Mouse (Mus musculus) Patski (cell line): ENCODE results near the gene Neurl4. TPM values are rescaled to one million over a fixed set of nuclear protein-coding genes. Genes with fewer than 3 reads are reported as not detected.
"Not testable (repeated sequence)": the region's sequence is repeated elsewhere in the genome, so short reads cannot be mapped to it uniquely, and the experiment has no call there.

Experiments used
- ATAC-seq: fragments of 100-300 bp; one replicate; pipeline ENCODE4 v1.8.0; 2021
- CTCF ChIA-PET: fragments of 350-600 bp; sonication (Branson Sonifier 250); formaldehyde crosslinking; loops from one replicate; lab custom pipeline; 2022; ENCODE audit warnings: inconsistent platforms; lab: Charles Lee
- POLR2A ChIA-PET: fragments of 350-600 bp; sonication (Branson Sonifier 250); formaldehyde crosslinking; loops from one replicate; lab custom pipeline; 2022; ENCODE audit warnings: antibody characterized with exemption, inconsistent platforms; lab: Charles Lee
- DNase-seq: peaks from one replicate; pipeline ENCODE4 v3.0.0-alpha.2; 2011; ENCODE audit warnings: low read depth, low spot score
- H3K27me3 ChIP-seq: fragments of 371-371 bp; one replicate; pipeline ENCODE4 v1.5.1; 2021
- CTCF ChIP-seq: fragments of 100-300 bp; IDR thresholded peaks from one replicate; pipeline ENCODE4 v1.5.1; 2021
- in situ Hi-C: fragments of 300-500 bp; cut with MboI; formaldehyde crosslinking; loops from 3 replicates; pipeline ENCODE4 v1.11.1; 2018; ENCODE audit warnings: low pct_unique_long_range_greater_than_20kb, mixed read lengths
- polyA plus RNA-seq: library from polyadenylated mRNA; unstranded; gene quantifications from one replicate; pipeline ENCODE4 v1.2.3, GENCODE M21; 2021

Gene Neurl4
- polyA plus RNA-seq, 1 experiment from 2014 or later = 53.3 TPM

- POLR2A ChIA-PET = no interaction called here
- no peak for TF ChIP-seq CTCF
- peak; percentile 20 for DNase-seq
- peak; percentile 51 for ATAC-seq
- CTCF ChIA-PET = interaction anchor here (0.6 to 6.8 kb wide), 17 partner anchors 11 to 69 kb away, joined by 3 to 85 read pairs (median 5); no protein-coding TSS in a partner anchor
- in situ Hi-C loops = no loop called here
- peaks cover 18% of the 10 kb centered on the region for H3K27me3 ChIP-seq
Observed at GRCm38 (mm10) chr11:69948066-69948762, 47.3 kb downstream of the Neurl4 start, which contains the start of gene Slc2a4. Slc2a4 (minus strand) TSS chr11:69948188.

DNA sequence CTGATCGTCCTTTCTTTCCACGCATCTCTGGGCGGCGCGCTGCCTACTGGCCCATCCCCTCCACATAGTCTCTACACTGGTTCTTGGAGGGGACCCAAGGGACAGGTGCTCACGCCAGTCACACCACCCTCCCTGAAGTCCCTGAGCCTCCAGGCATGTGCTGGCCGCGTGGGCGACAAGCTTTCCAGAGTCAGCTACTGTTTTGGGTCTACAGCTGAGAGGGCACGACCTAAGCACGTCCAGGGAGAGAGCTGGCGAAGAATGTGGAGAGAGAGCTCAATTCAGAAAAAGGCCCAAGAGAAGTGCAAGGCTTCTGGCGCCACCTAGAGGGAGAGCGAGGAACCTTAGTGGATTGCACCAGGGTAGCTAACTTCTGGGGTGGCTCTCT, 47.9 kb downstream of the Neurl4 start:
- ATAC-seq (peak; percentile 65), DNase-seq (peak; percentile 25)
- ChIA-PET CTCF (interaction anchor here (0.6 to 6.8 kb wide), 18 partner anchors 11 to 70 kb away, joined by 3 to 85 read pairs (median 4); no protein-coding TSS in a partner anchor), POLR2A (interaction anchor here (0.8 kb wide), 1 partner anchor 25 kb away, joined by 3 read pairs; no protein-coding TSS in a partner anchor)
- peaks cover 14% of the 10 kb centered on the region for H3K27me3 ChIP-seq
- TF ChIP-seq CTCF = no peak
- in situ Hi-C loops = no loop called here

GRCm38 (mm10) chr11:69950807-69951459, 50.1 kb downstream of the Neurl4 start:
- TF ChIP-seq CTCF = peak; percentile 31
- ChIA-PET POLR2A (interaction anchor here (1.4 kb wide), 1 partner anchor 13 kb away, joined by 3 read pairs; no protein-coding TSS in a partner anchor), CTCF (interaction anchor here (1.5 to 6.8 kb wide), 2 partner anchors 14 to 18 kb away, joined by 3 to 85 read pairs; no protein-coding TSS in a partner anchor)
- peaks cover 5% of the 10 kb centered on the region for H3K27me3 ChIP-seq
- ATAC-seq (no peak), DNase-seq (no peak)
- in situ Hi-C loops = no loop called here

GRCm38 (mm10) chr11:69952274-69952673, 51.4 kb downstream of the Neurl4 start:
- CTCF ChIA-PET = interaction anchor here (1.3 to 6.8 kb wide), 3 partner anchors 19 to 72 kb away, joined by 4 to 85 read pairs (median 5); partner anchors contain the start of gene Kctd11
- no peak for ATAC-seq
- no peak for DNase-seq
- POLR2A ChIA-PET = no interaction called here
- peak; percentile 60 for TF ChIP-seq CTCF
- in situ Hi-C loops = no loop called here
- peaks cover 7% of the 10 kb centered on the region for H3K27me3 ChIP-seq

DNA sequence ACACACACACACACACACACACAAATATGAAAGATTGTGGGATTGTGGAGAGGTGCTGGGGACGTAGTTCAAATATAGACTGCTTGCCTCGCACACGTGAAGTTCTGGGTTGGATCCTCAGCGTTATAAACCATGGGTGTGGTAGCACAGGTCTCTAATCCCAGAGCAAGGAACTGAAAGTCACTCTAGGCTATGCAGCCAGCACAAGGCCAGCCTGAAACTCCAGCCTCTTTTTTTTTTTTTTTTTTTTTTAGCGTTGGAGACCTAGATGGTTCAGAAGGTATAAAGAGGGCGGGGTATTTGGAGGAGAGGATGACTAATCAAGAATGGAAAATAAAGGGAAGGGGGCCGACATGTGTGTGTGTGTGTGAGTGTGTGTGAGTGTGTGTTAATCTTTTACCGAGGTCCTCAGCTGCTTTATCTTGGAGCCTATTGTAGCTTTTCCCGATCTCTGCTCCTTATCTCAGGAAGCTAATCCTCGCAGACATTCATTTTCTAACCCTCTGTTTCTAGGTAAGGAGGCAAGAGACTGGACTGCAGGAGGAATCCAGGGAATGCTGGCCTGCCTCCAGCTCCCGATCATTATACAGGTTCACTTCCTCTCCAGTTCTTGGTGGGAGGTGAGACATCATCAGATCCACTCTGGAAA, 52.5 kb downstream of the Neurl4 start:
- H3K27me3 ChIP-seq = peaks cover 10% of the 10 kb centered on the region
- no peak for TF ChIP-seq CTCF
- POLR2A ChIA-PET = no interaction called here
- DNase-seq = no peak
- in situ Hi-C loops = no loop called here
- ATAC-seq = no peak
- CTCF ChIA-PET = interaction anchor here (1.3 to 6.8 kb wide), 3 partner anchors 20 to 73 kb away, joined by 4 to 85 read pairs (median 5); partner anchors contain the start of gene Kctd11

DNA sequence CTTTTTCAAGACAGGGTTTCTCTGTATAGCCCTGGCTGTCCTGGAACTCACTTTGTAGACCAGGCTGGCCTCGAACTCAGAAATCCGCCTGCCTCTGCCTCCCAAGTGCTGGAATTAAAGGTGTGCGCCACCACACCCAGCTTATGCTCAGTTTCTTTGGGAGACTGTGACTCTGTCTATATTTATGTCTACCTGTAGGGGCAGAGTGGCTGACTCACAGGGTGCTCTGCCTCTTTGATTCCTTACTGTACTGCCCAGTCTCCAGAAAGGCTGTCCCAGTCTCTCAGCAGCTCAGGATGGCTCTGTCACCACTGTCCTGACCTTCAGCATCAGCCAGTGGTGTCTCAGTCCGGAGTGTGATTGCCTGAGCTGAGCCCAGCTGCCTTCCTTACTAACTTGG, 54.7 kb downstream of the Neurl4 start:
- POLR2A ChIA-PET, DNase-seq, in situ Hi-C loops, ATAC-seq: not testable (repeated sequence)
- CTCF ChIA-PET = interaction anchor here (0.9 to 1.2 kb wide), 3 partner anchors 12 to 23 kb away, joined by 3 to 5 read pairs (median 5); no protein-coding TSS in a partner anchor
- H3K27me3 ChIP-seq = peaks cover 18% of the 10 kb centered on the region

DNA sequence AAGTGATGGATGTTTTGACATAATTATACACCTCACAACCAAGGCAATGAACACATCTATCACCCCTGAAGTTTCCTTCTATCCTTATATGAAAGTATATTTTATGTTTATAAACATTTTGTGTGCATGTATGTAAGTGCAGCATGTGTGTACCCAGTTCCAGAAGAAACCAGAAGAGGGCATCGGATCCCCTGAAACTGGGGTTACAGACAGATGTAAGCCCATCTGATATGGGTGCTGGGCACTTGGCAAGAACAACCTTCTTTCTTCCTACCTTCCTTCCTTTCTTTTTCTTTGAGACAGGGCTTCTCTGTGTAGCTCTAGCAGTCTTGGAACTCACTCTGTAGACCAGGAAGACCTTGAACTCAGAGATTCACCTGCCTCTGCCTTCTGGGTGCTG, 55.3 kb downstream of the Neurl4 start:
- in situ Hi-C loops = no loop called here
- POLR2A ChIA-PET = no interaction called here
- peak; percentile 53 for TF ChIP-seq CTCF
- peaks cover 18% of the 10 kb centered on the region for H3K27me3 ChIP-seq
- ATAC-seq = no peak
- CTCF ChIA-PET = interaction anchor here (0.9 to 1.2 kb wide), 3 partner anchors 12 to 24 kb away, joined by 3 to 5 read pairs (median 5); no protein-coding TSS in a partner anchor
- DNase-seq = no peak

DNA sequence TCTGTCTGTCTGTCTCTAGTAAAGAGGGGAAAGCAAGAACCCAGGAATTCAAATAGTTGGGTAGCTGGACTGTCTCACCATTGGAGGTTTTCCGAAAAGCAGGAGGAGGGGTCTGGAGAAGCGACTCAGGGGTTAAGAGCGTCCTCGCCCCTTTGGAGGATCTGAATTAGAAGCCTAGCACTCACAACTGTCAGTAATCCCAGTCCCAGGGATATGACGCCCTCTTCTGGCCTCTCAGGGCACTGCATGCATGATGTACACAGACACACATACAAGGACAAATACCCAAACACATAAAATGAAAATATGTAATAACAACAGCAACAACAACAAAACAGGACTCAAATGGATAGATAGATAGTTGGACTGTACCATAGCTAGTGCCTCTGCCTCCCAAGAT, 59.7 kb downstream of the Neurl4 start:
- in situ Hi-C loops = no loop called here
- peaks cover 25% of the 10 kb centered on the region for H3K27me3 ChIP-seq
- ChIA-PET POLR2A (no interaction called here), CTCF (interaction anchor here (1.0 to 1.1 kb wide), 2 partner anchors 12 to 39 kb away, joined by 3 to 4 read pairs; partner anchors contain the start of gene Eif5a)
- TF ChIP-seq CTCF = no peak
- ATAC-seq (no peak), DNase-seq (no peak)

DNA sequence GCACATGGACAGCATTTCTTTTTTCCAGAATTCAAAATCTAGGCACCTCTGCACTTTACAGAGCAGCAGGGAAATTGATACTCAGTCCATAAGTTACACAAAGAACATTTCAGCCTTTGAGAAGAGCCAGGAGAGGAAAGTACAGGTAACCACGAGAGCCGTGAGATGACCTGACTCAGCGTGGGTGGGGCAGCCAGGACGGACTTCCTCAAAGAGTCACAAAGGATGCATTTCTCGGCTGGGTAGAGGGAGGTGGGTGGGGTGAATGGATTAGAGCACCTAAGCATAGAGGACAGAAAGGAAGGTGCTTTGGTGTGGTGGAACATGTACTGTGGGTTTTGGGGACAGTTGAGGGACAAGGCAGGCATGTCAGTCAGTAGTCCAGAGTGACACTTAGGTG, 61.0 kb downstream of the Neurl4 start:
- ChIA-PET POLR2A (no interaction called here), CTCF (no interaction called here)
- in situ Hi-C loops = no loop called here
- peaks cover 25% of the 10 kb centered on the region for H3K27me3 ChIP-seq
- TF ChIP-seq CTCF = no peak
- DNase-seq (no peak), ATAC-seq (no peak)

Other genes with a start within 250 kb of the Neurl4 start
- 0.15 TPM for gene Sox15, start 245.8 kb upstream of the Neurl4 start, polyA plus RNA-seq
- gene Mpdu1, start 238.4 kb upstream of the Neurl4 start, polyA plus RNA-seq = 84.1 TPM
- gene Cd68, start 234.9 kb upstream of the Neurl4 start, polyA plus RNA-seq = 4.4 TPM
- gene Eif4a1, start 228.6 kb upstream of the Neurl4 start, polyA plus RNA-seq = 592 TPM
- 116 TPM for gene Senp3, start 219.0 kb upstream of the Neurl4 start, polyA plus RNA-seq
- gene Tnfsf13, start 215.3 kb upstream of the Neurl4 start, polyA plus RNA-seq = 5.0 TPM
- gene Tnfsf12, start 205.2 kb upstream of the Neurl4 start, polyA plus RNA-seq = 26.6 TPM
- gene Tnfsfm13, start 205.0 kb upstream of the Neurl4 start, polyA plus RNA-seq = 7.2 TPM
- 96.2 TPM for gene Polr2a, start 142.4 kb upstream of the Neurl4 start, polyA plus RNA-seq
- 0.32 TPM for gene Slc35g3, start 139.1 kb upstream of the Neurl4 start, polyA plus RNA-seq
- gene Zbtb4, start 135.2 kb upstream of the Neurl4 start, polyA plus RNA-seq = 36.9 TPM
- gene Chrnb1, start 105.1 kb upstream of the Neurl4 start, polyA plus RNA-seq = 27.7 TPM
- gene Fgf11, start 99.2 kb upstream of the Neurl4 start, polyA plus RNA-seq = 0.03 TPM
- gene Tmem102, start 95.4 kb upstream of the Neurl4 start, polyA plus RNA-seq = 1.1 TPM
- gene Gm39566, start 85.8 kb upstream of the Neurl4 start, polyA plus RNA-seq = not detected
- not detected for gene Spem2, start 82.6 kb upstream of the Neurl4 start, polyA plus RNA-seq
- gene Spem1, start 78.9 kb upstream of the Neurl4 start, polyA plus RNA-seq = 0.09 TPM
- 35.0 TPM for gene Nlgn2, start 63.3 kb upstream of the Neurl4 start, polyA plus RNA-seq
- gene Tmem256, start 62.6 kb upstream of the Neurl4 start, polyA plus RNA-seq = 158 TPM
- gene Plscr3, start 54.7 kb upstream of the Neurl4 start, polyA plus RNA-seq = 82.9 TPM
- not detected for gene Tnk1, start 42.3 kb upstream of the Neurl4 start, polyA plus RNA-seq
- gene Tmem95, start 23.1 kb upstream of the Neurl4 start, polyA plus RNA-seq = 0.12 TPM
- 8.4 TPM for gene Kctd11, start 19.7 kb upstream of the Neurl4 start, polyA plus RNA-seq
- 0.40 TPM for gene Acap1, start 5.5 kb upstream of the Neurl4 start, polyA plus RNA-seq
- 3.6 TPM for gene 2810408A11Rik, start 85 bp upstream of the Neurl4 start, polyA plus RNA-seq
- gene Gps2, start 12.8 kb downstream of the Neurl4 start, polyA plus RNA-seq = 55.6 TPM
- gene Eif5a, start 20.9 kb downstream of the Neurl4 start, polyA plus RNA-seq = 768 TPM
- 2.4 TPM for gene Ybx2, start 34.7 kb downstream of the Neurl4 start, polyA plus RNA-seq
- 0.13 TPM for gene Slc2a4, start 47.1 kb downstream of the Neurl4 start, polyA plus RNA-seq
- gene Cldn7, start 63.7 kb downstream of the Neurl4 start, polyA plus RNA-seq = not detected
- gene Ctdnep1, start 80.1 kb downstream of the Neurl4 start, polyA plus RNA-seq = 174 TPM
- 76.4 TPM for gene Elp5, start 81.4 kb downstream of the Neurl4 start, polyA plus RNA-seq
- gene Gabarap, start 90.1 kb downstream of the Neurl4 start, polyA plus RNA-seq = 528 TPM
- gene Phf23, start 94.7 kb downstream of the Neurl4 start, polyA plus RNA-seq = 76.1 TPM
- 41.6 TPM for gene Dvl2, start 99.5 kb downstream of the Neurl4 start, polyA plus RNA-seq
- gene Acadvl, start 114.3 kb downstream of the Neurl4 start, polyA plus RNA-seq = 234 TPM
- gene Dlg4, start 115.9 kb downstream of the Neurl4 start, polyA plus RNA-seq = 48.1 TPM
- gene Asgr1, start 153.0 kb downstream of the Neurl4 start, polyA plus RNA-seq = not detected
- gene Asgr2, start 191.6 kb downstream of the Neurl4 start, polyA plus RNA-seq = not detected
- not detected for gene Mgl2, start 229.3 kb downstream of the Neurl4 start, polyA plus RNA-seq